Mouse (Mus musculus): ENCODE data around the gene Plxna3.

DNA sequence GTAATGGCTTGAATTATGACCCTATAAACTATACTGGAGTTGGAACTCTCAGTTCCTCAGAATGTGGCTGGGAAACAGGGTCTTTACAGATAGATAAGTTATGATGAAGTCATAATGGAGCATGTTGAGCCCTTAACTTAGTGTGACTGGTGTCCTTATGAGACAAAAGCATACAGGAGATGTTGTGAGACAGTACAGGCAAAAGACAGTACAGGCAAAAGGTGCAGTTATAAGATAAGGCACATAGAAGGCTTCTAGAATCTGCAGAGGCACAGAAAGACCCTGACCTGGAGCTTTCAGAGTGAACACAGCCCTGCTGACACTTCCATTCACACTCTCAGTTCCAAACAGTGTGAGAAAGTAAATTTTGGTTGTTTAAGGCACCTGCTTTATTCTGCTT, 59.3 kb downstream of the Plxna3 start:
- no peak for TF ChIP-seq CTCF (IDR thresholded peaks at IDR 0.05; ENCODE audit: control insufficient read depth, insufficient read depth, insufficient read length)
- no peak for TF ChIP-seq MAX (IDR thresholded peaks at IDR 0.05)
- no peak for TF ChIP-seq CEBPB (IDR thresholded peaks at IDR 0.05; ENCODE audit: low read depth)
- TF ChIP-seq USF1 (IDR thresholded peaks at IDR 0.05; ENCODE audit: low read depth): no peak
- TF ChIP-seq MYOD1 (IDR thresholded peaks at IDR 0.05; ENCODE audit: control insufficient read depth, insufficient read length, low read depth): no peak
